Mouse (Mus musculus) kidney, adult 2 months (tissue): ENCODE results near the gene Ppef2.

ENCODE experiments used
- CTCF ChIP-seq: fragments of 200-500 bp; conservative IDR thresholded peaks from 2 replicates; pipeline ENCODE4 v1.5.1; 2011; ENCODE audit warnings: low read depth, mild to moderate bottlenecking, control low read depth, low read length, moderate library complexity, mixed read lengths; ENCODE audit not compliant: insufficient read depth, insufficient read length
- POLR2A ChIP-seq: fragments of 200-500 bp; IDR thresholded peaks from one replicate; pipeline ENCODE4 v1.6.1; 2011; ENCODE audit warnings: low read depth, low read length, control low read depth

DNA sequence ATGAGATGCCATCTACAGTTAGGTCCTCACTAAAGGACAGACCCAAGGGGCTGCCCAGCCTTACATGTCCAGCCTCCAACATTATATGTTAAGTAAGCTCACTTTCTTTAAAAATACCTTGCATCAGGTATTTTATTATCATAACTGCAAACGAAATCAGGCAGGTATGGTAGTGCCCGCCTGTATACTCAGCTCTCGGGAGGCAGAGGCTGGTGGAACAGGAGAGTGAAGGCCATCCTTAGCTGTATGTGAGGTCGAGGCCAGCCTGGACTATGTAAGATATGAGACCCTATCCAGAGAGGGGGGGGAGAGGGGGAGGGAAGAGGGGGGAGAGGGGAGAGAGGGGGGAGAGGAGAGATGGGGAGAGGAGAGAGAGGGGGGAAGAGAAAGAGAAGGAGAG lies 22.7 kb downstream of the Ppef2 start:
- TF ChIP-seq CTCF = no peak
- TF ChIP-seq POLR2A = no peak
